In genomic region chr14:31433851-31434360, GRCm38 (mm10) we compare ENCODE assay signal across 8 mouse cellular contexts. TPM values are rescaled to one million over a fixed set of nuclear protein-coding genes. Genes with fewer than 3 reads are reported as not detected.
DNase-seq lines count a peak whose midpoint lies in the region; ATAC-seq and TF ChIP-seq lines count a peak whose summit lies in the region.

No protein-coding gene starts in this region.

- H3K4me3 ChIP-seq in hindbrain, embryonic 16.5 days (ENCODE audit: low read length): peak overlapping the region; percentile 76
- peak overlapping the region; percentile 1; the same call in 1 of the 2 replicates for H3K4me3 ChIP-seq in liver, embryonic 11.5 days (ENCODE audit: low read depth, low read length)
- no peak overlapping the region for H3K4me3 ChIP-seq in small intestine, adult 2 months (ENCODE audit: low read depth, low read length)

- peak overlapping the region; percentile 16; the same call in 1 of the 2 replicates for H3K27ac ChIP-seq in hindbrain, embryonic 16.5 days (ENCODE audit: low read depth, low read length)
- H3K27ac ChIP-seq in liver, embryonic 11.5 days (ENCODE audit: low read depth, low read length): peak overlapping the region; percentile 58
- peak overlapping the region; percentile 27; the same call in 1 of the 2 replicates for H3K27ac ChIP-seq in small intestine, adult 2 months (ENCODE audit: insufficient read depth, low read depth, low read length)

- no peak overlapping the region; the same call in 1 of the 2 replicates for H3K9ac ChIP-seq in hindbrain, embryonic 16.5 days (ENCODE audit: low read depth, low read length)
- no peak overlapping the region for H3K9ac ChIP-seq in liver, embryonic 11.5 days (ENCODE audit: low read depth, low read length)

- H3K4me1 ChIP-seq in hindbrain, embryonic 16.5 days (ENCODE audit: control insufficient read depth, insufficient read depth, low read depth, low read length): peaks cover 17% of the 10 kb centered on the region
- H3K4me1 ChIP-seq in liver, embryonic 11.5 days (replicated peaks; ENCODE audit: control insufficient read depth, insufficient read depth, low read length): peaks cover 19% of the 10 kb centered on the region
- H3K4me1 ChIP-seq in small intestine, adult 2 months (ENCODE audit: control insufficient read depth, insufficient read depth, insufficient read length, low read length): peaks cover 13% of the 10 kb centered on the region

- H3K9me3 ChIP-seq in hindbrain, embryonic 16.5 days (ENCODE audit: control insufficient read depth, low read length): no peaks in the 10 kb centered on the region
- no peaks in the 10 kb centered on the region for H3K9me3 ChIP-seq in liver, embryonic 11.5 days (ENCODE audit: control insufficient read depth, low read length)

- peak overlapping the region; percentile 75 for H3K4me2 ChIP-seq in hindbrain, embryonic 16.5 days (ENCODE audit: low read length)
- H3K4me2 ChIP-seq in liver, embryonic 11.5 days: peak overlapping the region; percentile 98

- WGBS in hindbrain, embryonic 16.5 days: 18% methylated on average over 7 of the region's 7 CpGs
- 54% methylated on average over 7 of the region's 7 CpGs for WGBS in liver, embryonic 11.5 days
- 54% methylated on average over 7 of the region's 7 CpGs for WGBS in small intestine, adult 2 months

- ATAC-seq in hindbrain, embryonic 16.5 days: no peak
- 0 out of 2 replicates have a peak, but pooled peaks have one; percentile 30 for ATAC-seq in liver, embryonic 11.5 days (replicated peaks; ENCODE audit: low FRiP score)

- peak; percentile 41 for DNase-seq in cerebellum, adult 9-10 months
- DNase-seq in cerebellum, adult 8-10 months: no peak
- DNase-seq in embryo, embryonic 9.5 days (ENCODE audit: extremely low spot score): peak; percentile 86
- DNase-seq in liver, embryonic 11.5 days (ENCODE audit: low spot score): no peak
- no peak for DNase-seq in urinary bladder, postnatal 4 days (ENCODE audit: low spot score in 2 of 2)
- DNase-seq in frontal cortex, postnatal 25 days (ENCODE audit: low spot score in 2 of 2): no peak

- H3K27me3 ChIP-seq in hindbrain, embryonic 16.5 days (replicated peaks; ENCODE audit: control insufficient read depth, insufficient read depth, low read length): no peaks in the 10 kb centered on the region
- peaks cover 8% of the 10 kb centered on the region for H3K27me3 ChIP-seq in liver, embryonic 11.5 days (replicated peaks; ENCODE audit: control insufficient read depth, insufficient read depth, low read length)
- 0 out of 2 replicates have a peak, but pooled peaks cover 5% of the 10 kb centered on the region for H3K27me3 ChIP-seq in small intestine, adult 2 months (ENCODE audit: control insufficient read depth, insufficient read depth, low read length)

- no peak for TF ChIP-seq POLR2A in small intestine, adult 2 months (IDR thresholded peaks at IDR 0.05; ENCODE audit: low read depth, low read length)

- no peak for TF ChIP-seq CTCF in small intestine, adult 2 months (IDR thresholded peaks at IDR 0.05; ENCODE audit: extremely low read depth, insufficient read length, insufficient replicate concordance, low read depth, low read length)

- no peaks in the 10 kb centered on the region; the same call in 1 of the 2 replicates for H3K36me3 ChIP-seq in hindbrain, embryonic 16.5 days (ENCODE audit: control insufficient read depth, insufficient read depth, low read length)
- H3K36me3 ChIP-seq in liver, embryonic 11.5 days (ENCODE audit: control insufficient read depth, insufficient read depth, low read length): peaks cover 2% of the 10 kb centered on the region; the same call in 1 of the 2 replicates
- H3K36me3 ChIP-seq in small intestine, adult 2 months (ENCODE audit: control insufficient read depth, insufficient read depth, low read length): no peaks in the 10 kb centered on the region

RNA-seq across cellular contexts. Expression of gene Sh3bp5, which starts 2.0 kb away (rescaled TPM):
- polyA plus RNA-seq in hindbrain, embryonic 16.5 days (2015; fragmentation: Nextera tagmentation; extraction: Ambion mirVana): 152 and 155 TPM in 2 replicates
- polyA plus RNA-seq in liver, embryonic 11.5 days (2014; fragmentation: Nextera tagmentation; extraction: Ambion mirVana): 15.0 and 17.3 TPM in 2 replicates
- 3.0 and 6.9 TPM in 2 replicates for polyA plus RNA-seq in small intestine, adult 2 months (2012; rRNA removed)

Comparison
In these comparisons a context has a peak if more than half of its experiments do, and no peak if none do; other contexts are left out.
1. DNase-seq: peak in cerebellum, adult 9-10 months (single experiment) and embryo, embryonic 9.5 days (single experiment); none in cerebellum, adult 8-10 months (single experiment), liver, embryonic 11.5 days (single experiment), urinary bladder, postnatal 4 days (0 of 2) and frontal cortex, postnatal 25 days (0 of 2).
2. Peak in every context shown above with its lines, with median percentiles within 50 percentile points of each other: H3K27ac ChIP-seq.